Mouse (Mus musculus) CH12.LX (cell line): ENCODE results near the gene Acmsd. TPM values are rescaled to one million over a fixed set of nuclear protein-coding genes. Genes with fewer than 3 reads are reported as not detected.
A peak's percentile ranks its signal among the peaks of the same experiment; 100 is the strongest.

Experiments used
- DNase-seq: peaks from one replicate; pipeline ENCODE4 v3.0.0-alpha.2; 2013; ENCODE audit errors: extremely low read depth
- H3K27ac ChIP-seq: 2 replicates; pipeline ENCODE4 v1.5.1; 2012; ENCODE audit warnings: low read depth, mild to moderate bottlenecking, control low read depth, moderate library complexity; ENCODE audit not compliant: insufficient read depth
- H3K27me3 ChIP-seq: replicated peaks from 2 replicates; pipeline ENCODE3; 2012; ENCODE audit warnings: inconsistent platforms
- H3K36me3 ChIP-seq, 2 experiments: replicated peaks in 1 of 2; 2 replicates each; pipeline versions ENCODE3 to v1.6.1; 2012; ENCODE audit warnings: inconsistent platforms in 1 of 2, low read length in 1 of 2, mild to moderate bottlenecking in 1 of 2, mixed read lengths in 1 of 2, moderate library complexity in 1 of 2; ENCODE audit not compliant: control insufficient read depth in 1 of 2, insufficient read depth in 1 of 2
- H3K4me1 ChIP-seq, 2 experiments: 2 replicates each; pipeline ENCODE4 v1.6.1; 2012; ENCODE audit warnings: inconsistent platforms in 1 of 2, moderate library complexity in 1 of 2; ENCODE audit not compliant: insufficient read depth in 2 of 2, control insufficient read depth in 1 of 2
- H3K4me2 ChIP-seq: 2 replicates; pipeline ENCODE4 v1.6.1; 2012; ENCODE audit warnings: low read depth, mild to moderate bottlenecking, control low read depth; ENCODE audit not compliant: poor library complexity, insufficient read depth, severe bottlenecking
- H3K4me3 ChIP-seq, 3 experiments: fragments of 150-350 bp in 1 of 3; sonication (generic) in 1 of 3; replicated peaks in 1 of 3; 2 replicates each; pipeline versions ENCODE3 to v1.5.1; 2011 to 2012; ENCODE audit warnings: low read depth in 2 of 3, low read length in 2 of 3, mild to moderate bottlenecking in 2 of 3, moderate library complexity in 2 of 3, control low read depth in 1 of 3, improper control_type of control experiment in 1 of 3, inconsistent platforms in 1 of 3, mixed read lengths in 1 of 3; ENCODE audit not compliant: poor library complexity in 1 of 3
- H3K79me2 ChIP-seq: replicated peaks from 2 replicates; pipeline ENCODE4 v1.6.1; 2012; ENCODE audit warnings: mild to moderate bottlenecking, moderate library complexity; ENCODE audit not compliant: control insufficient read depth, poor library complexity, insufficient read depth, severe bottlenecking; ENCODE audit errors: extremely low read depth
- H3K9ac ChIP-seq: 2 replicates; pipeline ENCODE4 v1.6.1; 2012; ENCODE audit warnings: low read depth, mild to moderate bottlenecking, control low read depth, moderate library complexity; ENCODE audit not compliant: insufficient read depth
- H3K9me3 ChIP-seq: replicated peaks from 2 replicates; pipeline ENCODE3; 2012; ENCODE audit warnings: low read length, inconsistent platforms, mixed read lengths
- CHD1 ChIP-seq: IDR thresholded peaks from 2 replicates; pipeline ENCODE4 v1.6.1; 2012; ENCODE audit warnings: low read depth, low read length, improper control_type of control experiment, inconsistent platforms
- CTCF ChIP-seq, 2 experiments: IDR thresholded peaks in 1 of 2; conservative IDR thresholded peaks in 1 of 2; 2 replicates each; pipeline ENCODE4 v1.5.1; 2011 to 2012; ENCODE audit warnings: low read depth in 2 of 2, low read length in 2 of 2, improper control_type of control experiment in 1 of 2, inconsistent platforms in 1 of 2, mild to moderate bottlenecking in 1 of 2, moderate library complexity in 1 of 2
- ELF1 ChIP-seq: IDR thresholded peaks from 2 replicates; pipeline ENCODE4 v1.6.1; 2014; ENCODE audit warnings: low read depth, mild to moderate bottlenecking, inconsistent platforms, low read length, improper control_type of control experiment
- HCFC1 ChIP-seq: IDR thresholded peaks from 2 replicates; pipeline ENCODE4 v1.6.1; 2012; ENCODE audit warnings: low read depth, mild to moderate bottlenecking, inconsistent platforms, low read length, improper control_type of control experiment
- MAFK ChIP-seq: IDR thresholded peaks from 2 replicates; pipeline ENCODE4 v1.6.1; 2011; ENCODE audit warnings: low read length, improper control_type of control experiment; ENCODE audit not compliant: insufficient replicate concordance
- MAX ChIP-seq: IDR thresholded peaks from 2 replicates; pipeline ENCODE4 v1.6.1; 2011; ENCODE audit warnings: low read length, improper control_type of control experiment
- MAZ ChIP-seq: IDR thresholded peaks from 2 replicates; pipeline ENCODE4 v1.6.1; 2012; ENCODE audit warnings: low read depth, mild to moderate bottlenecking, inconsistent platforms, low read length, improper control_type of control experiment, moderate library complexity
- PAX5 ChIP-seq: IDR thresholded peaks from 2 replicates; pipeline ENCODE4 v1.6.1; 2012; ENCODE audit warnings: low read length, inconsistent platforms, mixed read lengths
- POLR2A ChIP-seq: IDR thresholded peaks from 2 replicates; pipeline ENCODE4 v1.6.1; 2011; ENCODE audit warnings: low read depth, mild to moderate bottlenecking, improper control_type of control experiment, low read length
- RAD21 ChIP-seq: IDR thresholded peaks from 2 replicates; pipeline ENCODE4 v1.6.1; 2011; ENCODE audit warnings: low read depth, mild to moderate bottlenecking, low read length, improper control_type of control experiment, moderate library complexity
- SMC3 ChIP-seq: IDR thresholded peaks from 2 replicates; pipeline ENCODE4 v1.6.1; 2011; ENCODE audit warnings: low read depth, low read length, improper control_type of control experiment
- UBTF ChIP-seq: IDR thresholded peaks from 2 replicates; pipeline ENCODE4 v1.6.1; 2012; ENCODE audit warnings: low read depth, mild to moderate bottlenecking, inconsistent platforms, low read length, improper control_type of control experiment, moderate library complexity
- USF1 ChIP-seq: IDR thresholded peaks from 2 replicates; pipeline ENCODE4 v1.6.1; 2014; ENCODE audit warnings: low read depth, mild to moderate bottlenecking, inconsistent platforms, low read length, improper control_type of control experiment
- ZC3H11A ChIP-seq: IDR thresholded peaks from 2 replicates; pipeline ENCODE4 v1.6.1; 2012; ENCODE audit warnings: low read depth, mild to moderate bottlenecking, inconsistent platforms, low read length, improper control_type of control experiment
- ZNF384 ChIP-seq: IDR thresholded peaks from 2 replicates; pipeline ENCODE4 v1.6.1; 2012; ENCODE audit warnings: low read depth, low read length, improper control_type of control experiment, inconsistent platforms
- dilution Hi-C: fragments of 300-500 bp; cut with MboI; formaldehyde crosslinking; loops from 2 replicates; pipeline ENCODE4 v1.14.3; 2020; ENCODE audit warnings: low sequenced_read_pairs; ENCODE audit not compliant: extremely low pct_unique_long_range_greater_than_20kb, extremely low pct_ligation_motif_present
- in situ Hi-C: fragments of 300-500 bp; cut with MboI; formaldehyde crosslinking; loops from 3 replicates; pipeline ENCODE4 v1.14.3; 2019; ENCODE audit warnings: low sequenced_read_pairs, low pct_ligation_motif_present, low pct_unique_long_range_greater_than_20kb, mixed read lengths
- polyA plus RNA-seq: library from polyadenylated mRNA; unstranded; fragments of >175 nt; gene quantifications from 2 replicates; pipeline ENCODE4 v1.2.1, GENCODE M21; 2012; ENCODE audit warnings: low read depth; ENCODE audit not compliant: insufficient read length
- total RNA-seq, 2 experiments: library from RNA; depleted of rRNA; stranded (reverse); fragments of 300-350 nt in 1 of 2; fragments of >200 nt in 1 of 2; gene quantifications; 2 replicates each; pipeline ENCODE4 v1.2.3; 2012 to 2014

Gene Acmsd
- total RNA-seq (2012; rRNA removed) = not detected in 2 replicates
- total RNA-seq (2014; rRNA removed) = not detected in 2 replicates
- not detected in 2 replicates for polyA plus RNA-seq

DNA sequence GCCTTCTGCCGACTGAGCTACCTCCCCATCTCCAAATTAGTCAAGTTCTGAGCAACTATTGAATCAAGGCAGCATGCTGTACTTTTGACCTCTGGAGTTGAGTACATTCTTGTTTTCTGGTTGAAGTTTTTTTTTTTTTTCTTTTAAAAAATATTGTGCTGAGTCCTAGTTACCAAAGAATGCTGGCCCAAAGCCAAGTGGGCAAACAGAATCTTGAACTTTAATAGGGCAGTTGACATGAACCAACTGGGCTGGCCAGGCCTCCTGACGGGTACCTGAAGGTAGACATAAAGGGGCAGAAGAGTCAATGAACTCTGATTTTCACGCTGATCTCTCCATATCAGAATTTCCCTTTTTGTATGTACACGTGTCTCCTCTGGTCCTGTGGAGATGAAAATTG lies at the start of gene Acmsd:
Gene Acmsd (plus strand): TSS at position 318 of the 400 bp plus-strand sequence.
- H3K4me1 ChIP-seq = peaks cover 0 to 11% of the 10 kb centered on the region in 2 experiments; a peak in 2 of 4 replicates
- in situ Hi-C loops = no loop called here
- no peaks in the 10 kb centered on the region for H3K79me2 ChIP-seq
- H3K4me2 ChIP-seq = no peak within 1 kb of the TSS
- H3K36me3 ChIP-seq = no peaks in the 10 kb centered on the region
- no peak for TF ChIP-seq SMC3
- TF ChIP-seq HCFC1 = no peak
- TF ChIP-seq ELF1 = no peak
- TF ChIP-seq RAD21 = no peak
- TF ChIP-seq POLR2A = no peak
- no peak for TF ChIP-seq ZNF384
- no peak for TF ChIP-seq CTCF (conservative IDR thresholded peaks at IDR 0.05 in 1 of 2, IDR thresholded peaks at IDR 0.05 in 1 of 2; ENCODE audit: low read depth in 2 of 2, low read length in 2 of 2)
- no peak for TF ChIP-seq MAX
- TF ChIP-seq PAX5 = no peak
- TF ChIP-seq MAFK = no peak
- no peak for TF ChIP-seq UBTF
- TF ChIP-seq CHD1 = no peak
- TF ChIP-seq MAZ = no peak
- TF ChIP-seq, all 38 proteins: peak for 0
- DNase-seq = no peak
- Histone ChIP-seq H3K9me3 (peaks cover 3% of the 10 kb centered on the region), H3K9ac (no peak within 1 kb of the TSS), H3K27ac (no peak within 1 kb of the TSS), H3K4me3 (no peak within 1 kb of the TSS), H3K27me3 (no peaks in the 10 kb centered on the region)
- dilution Hi-C loops = no loop called here

DNA sequence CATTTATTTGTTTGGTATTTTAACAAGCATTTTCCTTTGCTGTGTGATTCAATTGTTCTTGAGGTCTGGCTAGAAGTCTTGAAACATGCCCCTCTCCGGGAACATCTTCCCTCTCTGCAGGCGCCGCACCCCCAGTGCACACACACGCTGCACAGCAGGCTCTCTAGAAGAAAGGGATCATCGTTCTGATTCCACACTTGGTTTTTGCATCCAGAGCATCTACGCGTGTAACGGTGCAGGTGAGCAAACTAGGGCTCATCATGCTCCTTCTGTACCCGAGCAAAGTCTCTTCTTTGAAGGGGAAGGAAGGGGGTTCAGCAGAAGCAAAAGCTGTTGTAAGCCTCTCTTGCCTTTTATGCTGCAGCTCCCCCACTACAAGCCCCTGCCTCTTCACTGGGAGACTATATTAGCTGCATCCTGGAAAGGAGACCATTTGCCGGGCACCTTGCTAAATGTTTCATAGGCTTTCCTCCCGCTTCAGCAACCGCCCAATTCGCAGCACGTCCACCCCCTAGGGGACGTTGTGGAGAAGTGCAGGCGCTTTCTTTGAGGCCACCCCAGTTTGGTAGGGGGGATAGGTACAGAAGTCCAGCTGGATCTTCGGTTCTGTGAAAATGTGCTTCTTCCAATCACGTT lies 49.6 kb upstream of the Acmsd start, which contains the start of gene Tmem163:
Gene Tmem163 (minus strand): TSS at position 51 of the 636 bp plus-strand sequence.
- Histone ChIP-seq H3K36me3 (no peaks in the 10 kb centered on the region), H3K4me3 (no peak within 1 kb of the TSS), H3K27ac (no peak within 1 kb of the TSS), H3K9me3 (peaks cover 3% of the 10 kb centered on the region), H3K79me2 (no peaks in the 10 kb centered on the region; the same call in 1 of the 2 replicates), H3K4me1 (peaks cover 2 to 26% of the 10 kb centered on the region in 2 experiments; a peak in 2 of 4 replicates), H3K27me3 (peaks cover 5% of the 10 kb centered on the region), H3K4me2 (no peak within 1 kb of the TSS), H3K9ac (no peak within 1 kb of the TSS)
- dilution Hi-C loops (no loop called here), in situ Hi-C loops (loop anchor here (5.0 to 25.0 kb wide), 2 partner anchors 177 to 467 kb away; partner anchors contain the start of gene Mgat5)
- peak; percentile 45 for DNase-seq
- TF ChIP-seq ZC3H11A = peak; percentile 43; the same call in 1 of the 2 replicates
- peak; percentile 93 for TF ChIP-seq SMC3
- peak; percentile 89 for TF ChIP-seq RAD21
- TF ChIP-seq USF1 = no peak
- no peak for TF ChIP-seq HCFC1
- TF ChIP-seq CTCF (conservative IDR thresholded peaks at IDR 0.05 in 1 of 2, IDR thresholded peaks at IDR 0.05 in 1 of 2; ENCODE audit: low read depth in 2 of 2, low read length in 2 of 2) = peak; percentile 57 to 89
